Mouse (Mus musculus) midbrain, embryonic 16.5 days (tissue): ENCODE data around the gene Mvb12a. TPM values are rescaled to one million over a fixed set of nuclear protein-coding genes. Genes with fewer than 3 reads are reported as not detected.
A peak's percentile ranks its signal among the peaks of the same experiment; 100 is the strongest.
"Not testable (repeated sequence)": the region's sequence is repeated elsewhere in the genome, so short reads cannot be mapped to it uniquely, and the experiment has no call there.

Experiments used
- ATAC-seq: fragments of 200-750 bp; cut with Nextera tagmentation; 2 replicates; pipeline ENCODE4 v1.8.0; 2017; ENCODE audit warnings: moderate TSS enrichment
- H3K27ac ChIP-seq: fragments of 300-500 bp; sonication (generic); 2 replicates; pipeline ENCODE4 v1.5.1; 2014; ENCODE audit warnings: mild to moderate bottlenecking, low read length, mixed read lengths
- H3K27me3 ChIP-seq: fragments of 300-500 bp; sonication (generic); 2 replicates; pipeline ENCODE4 v1.6.1; 2014; ENCODE audit warnings: low read depth, low read length, mixed read lengths; ENCODE audit not compliant: control insufficient read depth, insufficient read depth
- H3K36me3 ChIP-seq: fragments of 300-500 bp; sonication (generic); 2 replicates; pipeline ENCODE4 v1.6.1; 2014; ENCODE audit warnings: mild to moderate bottlenecking, low read length, moderate library complexity, mixed read lengths; ENCODE audit not compliant: control insufficient read depth, insufficient read depth
- H3K4me1 ChIP-seq: fragments of 300-500 bp; sonication (generic); 2 replicates; pipeline ENCODE4 v1.6.1; 2014; ENCODE audit warnings: mild to moderate bottlenecking, low read length, mixed read lengths; ENCODE audit not compliant: control insufficient read depth, insufficient read depth
- H3K4me2 ChIP-seq: fragments of 300-500 bp; sonication (generic); 2 replicates; pipeline ENCODE4 v1.6.1; 2014; ENCODE audit warnings: mild to moderate bottlenecking, low read length, mixed read lengths
- H3K4me3 ChIP-seq: fragments of 300-500 bp; sonication (generic); 2 replicates; pipeline ENCODE4 v1.5.1; 2014; ENCODE audit warnings: low read depth, mild to moderate bottlenecking, low read length, moderate library complexity, mixed read lengths
- H3K9ac ChIP-seq: fragments of 300-500 bp; sonication (generic); 2 replicates; pipeline ENCODE4 v1.6.1; 2014; ENCODE audit warnings: low read depth, low read length, mixed read lengths
- H3K9me3 ChIP-seq: fragments of 300-500 bp; sonication (generic); replicated peaks from 2 replicates; pipeline ENCODE4 v1.6.1; 2014; ENCODE audit warnings: mild to moderate bottlenecking, low read length, mixed read lengths; ENCODE audit not compliant: control insufficient read depth, poor library complexity, severe bottlenecking
- WGBS: fragments of 180-500 bp; shearing (Covaris S2); extraction: QIAGEN DNeasy Blood & Tissue Kit; methylation state at CpG from one replicate; pipeline ENCODE4 v1.1.7; 2014; 5-methylcytosine and 5-hydroxymethylcytosine counted together
- polyA plus RNA-seq: library from polyadenylated mRNA; unstranded; fragments of >200 nt; fragmentation: Nextera tagmentation; extraction: Ambion mirVana; gene quantifications from 2 replicates; pipeline ENCODE4 v1.2.1, GENCODE M21; 2015

The Mvb12a gene
- polyA plus RNA-seq, 1 experiment from 2014 or later, result 60.3 TPM

DNA sequence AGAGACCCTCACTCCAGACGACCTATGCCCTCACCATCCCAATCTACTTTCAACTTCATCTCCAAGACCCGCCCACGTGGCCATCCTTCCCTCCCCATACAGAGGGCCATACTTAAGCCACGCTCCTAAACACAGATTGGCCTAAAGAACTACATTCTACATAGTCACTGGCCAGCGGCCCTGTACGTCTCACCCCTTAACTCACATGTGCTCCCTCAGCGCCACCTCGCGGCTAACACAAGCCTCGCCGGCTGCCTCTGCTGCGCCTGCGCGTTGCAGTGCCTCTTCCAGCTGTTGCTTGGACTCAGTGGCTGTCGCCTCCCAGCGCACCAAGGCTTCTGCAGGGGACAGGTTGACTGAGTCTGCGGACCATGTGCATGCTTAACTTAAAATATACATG lies 21.1 kb upstream of the Mvb12a start:
- ATAC-seq, result peak; percentile 83
- H3K27me3 ChIP-seq, result peaks cover 17% of the 10 kb centered on the region
- no peak overlapping the region for H3K27ac ChIP-seq
- peak overlapping the region; percentile 30; the same call in 1 of the 2 replicates for H3K4me2 ChIP-seq
- H3K36me3 ChIP-seq, result no peaks in the 10 kb centered on the region
- H3K4me1 ChIP-seq, result peaks cover 3% of the 10 kb centered on the region; the same call in 1 of the 2 replicates
- no peak overlapping the region for H3K4me3 ChIP-seq
- H3K9ac ChIP-seq, result no peak overlapping the region
- 2% methylated on average over 17 of the region's 17 CpGs for WGBS
- no peaks in the 10 kb centered on the region for H3K9me3 ChIP-seq

DNA sequence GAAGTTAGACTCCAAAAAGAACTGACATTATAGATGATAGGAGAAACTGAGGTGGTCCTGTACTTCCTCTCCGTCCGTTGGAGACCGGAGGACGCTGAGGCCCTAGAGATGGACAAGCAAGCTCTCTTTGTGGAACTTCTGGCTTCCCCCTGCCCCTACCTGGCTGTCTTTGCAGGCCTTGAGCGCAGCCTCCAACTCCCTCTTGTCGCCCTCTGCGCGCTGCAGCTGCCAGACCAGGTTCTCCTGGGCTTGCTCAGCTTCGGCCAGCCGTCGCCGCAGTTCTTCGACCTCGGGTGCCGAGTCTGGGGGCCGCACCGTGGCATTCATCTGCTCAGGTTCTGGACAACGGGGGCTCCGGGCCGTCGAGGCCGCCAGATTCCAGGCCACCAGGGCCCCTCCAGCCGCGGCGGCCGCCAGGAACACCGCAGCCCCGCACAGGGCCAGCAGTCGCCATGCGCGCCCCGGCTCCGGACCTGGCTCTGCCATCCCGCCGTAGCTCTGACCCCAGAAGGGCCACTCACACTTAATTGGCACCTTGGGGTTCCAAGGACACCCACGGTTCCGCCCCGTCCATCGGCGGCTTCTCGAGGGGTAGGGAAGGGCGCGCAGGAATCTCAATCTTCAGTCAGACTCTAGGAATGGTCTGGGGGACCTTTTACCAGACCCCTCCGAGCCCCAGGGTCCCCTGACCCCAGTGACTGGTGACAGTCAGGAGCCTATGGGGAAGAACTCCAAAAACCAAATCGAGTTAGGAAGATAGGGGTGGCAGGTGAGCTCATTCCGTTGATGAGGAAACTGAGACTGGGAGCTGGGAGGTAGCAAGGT lies 17.3 kb upstream of the Mvb12a start, which contains the start of gene Ccdc194:
Ccdc194 (minus strand) TSS at position 486 of the 825 bp plus-strand sequence.
- Histone ChIP-seq H3K4me2 (peak within 1 kb of the TSS; percentile 14; the same call in 1 of the 2 replicates), H3K27ac (no peak within 1 kb of the TSS), H3K9me3 (no peaks in the 10 kb centered on the region), H3K9ac (no peak within 1 kb of the TSS), H3K4me3 (no peak within 1 kb of the TSS), H3K27me3 (peaks cover 22% of the 10 kb centered on the region), H3K36me3 (no peaks in the 10 kb centered on the region), H3K4me1 (peaks cover 3% of the 10 kb centered on the region; the same call in 1 of the 2 replicates)
- ATAC-seq, result no peak
- WGBS, result 8% methylated on average over 41 of the region's 46 CpGs

DNA sequence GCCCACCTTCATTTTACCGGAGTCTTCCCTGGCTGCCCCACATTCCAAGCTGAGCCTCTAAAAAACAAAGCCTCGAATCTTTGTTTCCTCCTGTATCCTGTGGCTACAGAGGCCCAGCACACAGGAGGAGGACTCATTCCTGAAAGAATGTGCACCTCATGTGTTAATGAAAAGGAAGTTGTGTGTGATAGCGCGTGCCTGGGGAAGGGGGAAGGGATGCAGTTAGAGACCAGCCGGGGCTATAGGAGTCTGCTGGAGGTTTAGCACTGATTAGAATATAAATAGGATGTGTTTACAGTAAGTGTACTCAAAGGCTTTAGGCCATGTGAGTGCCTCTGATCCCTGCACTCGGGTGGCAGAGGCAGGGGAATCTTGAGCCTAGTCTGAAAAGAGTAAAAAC lies 16.4 kb upstream of the Mvb12a start:
- no peak overlapping the region for H3K4me3 ChIP-seq
- H3K27ac ChIP-seq, result no peak overlapping the region
- no peak for ATAC-seq
- no peak overlapping the region for H3K9ac ChIP-seq
- H3K9me3 ChIP-seq, result no peaks in the 10 kb centered on the region
- no peaks in the 10 kb centered on the region for H3K36me3 ChIP-seq
- 7% methylated on average over 6 of the region's 6 CpGs for WGBS
- peaks cover 22% of the 10 kb centered on the region for H3K27me3 ChIP-seq
- H3K4me1 ChIP-seq, result peaks cover 3% of the 10 kb centered on the region; the same call in 1 of the 2 replicates
- no peak overlapping the region for H3K4me2 ChIP-seq

- WGBS, result 44% methylated on average over 3 of the region's 3 CpGs
- ATAC-seq, result no peak
- no peak overlapping the region for H3K4me3 ChIP-seq
- no peak overlapping the region for H3K9ac ChIP-seq
- H3K27ac ChIP-seq, result no peak overlapping the region; the same call in 1 of the 2 replicates
- H3K4me2 ChIP-seq, result no peak overlapping the region
- no peaks in the 10 kb centered on the region for H3K9me3 ChIP-seq
- no peaks in the 10 kb centered on the region for H3K36me3 ChIP-seq
- H3K27me3 ChIP-seq, result peaks cover 22% of the 10 kb centered on the region
- H3K4me1 ChIP-seq, result peaks cover 3% of the 10 kb centered on the region; the same call in 1 of the 2 replicates
Measured at GRCm38 (mm10) chr8:71527162-71527870, 15.4 kb upstream of the Mvb12a start.

- 89% methylated on average over 11 of the region's 11 CpGs for WGBS
- no peak for ATAC-seq
- H3K4me3 ChIP-seq, result no peak overlapping the region
- peaks cover 3% of the 10 kb centered on the region; the same call in 1 of the 2 replicates for H3K4me1 ChIP-seq
- no peaks in the 10 kb centered on the region for H3K9me3 ChIP-seq
- no peaks in the 10 kb centered on the region for H3K36me3 ChIP-seq
- no peak overlapping the region for H3K4me2 ChIP-seq
- no peak overlapping the region for H3K27ac ChIP-seq
- peaks cover 22% of the 10 kb centered on the region for H3K27me3 ChIP-seq
- H3K9ac ChIP-seq, result no peak overlapping the region
Measured at GRCm38 (mm10) chr8:71528362-71529073, 14.2 kb upstream of the Mvb12a start.

DNA sequence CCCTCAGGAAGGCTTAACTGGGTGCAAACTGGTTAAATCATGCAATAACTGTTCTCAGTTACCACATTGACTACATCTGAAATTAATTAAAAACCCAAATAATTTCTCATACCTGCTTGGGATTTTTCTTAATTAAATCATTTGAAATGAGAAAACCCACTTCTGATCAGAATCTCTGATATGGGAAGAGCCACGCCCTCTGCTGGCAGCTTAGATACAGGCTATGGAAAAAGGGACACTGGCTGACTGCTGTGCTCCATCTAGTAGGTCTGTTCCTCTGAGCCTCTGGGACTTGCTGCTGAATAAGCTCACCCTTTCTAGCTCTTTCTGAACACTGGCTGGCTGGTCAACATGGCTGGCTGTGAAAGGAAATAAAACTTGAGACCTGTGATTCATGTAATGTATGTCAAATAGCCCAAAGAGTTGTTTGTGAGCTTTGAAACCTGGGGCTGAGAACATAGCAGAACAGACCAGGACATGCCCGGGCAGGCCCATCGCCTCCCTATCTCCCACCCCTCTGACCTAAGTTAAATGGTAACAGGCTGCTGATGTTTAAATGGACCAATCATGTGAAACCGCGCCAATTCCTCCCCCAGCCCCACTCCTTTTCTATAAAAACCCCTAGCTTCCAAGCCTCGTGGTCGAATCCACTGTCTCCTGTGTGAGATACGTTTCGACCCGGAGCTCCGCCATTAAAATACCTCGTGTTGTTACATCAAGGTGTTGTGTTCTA lies 11.8 kb upstream of the Mvb12a start:
- not testable (repeated sequence) for ATAC-seq, H3K4me2 ChIP-seq, H3K36me3 ChIP-seq, H3K9ac ChIP-seq, H3K4me3 ChIP-seq, H3K27ac ChIP-seq, H3K4me1 ChIP-seq, H3K9me3 ChIP-seq
- WGBS, result 71% methylated on average over 5 of the region's 12 CpGs
- peaks cover 13% of the 10 kb centered on the region for H3K27me3 ChIP-seq

GRCm38 (mm10) chr8:71534263-71534810 lies 8.4 kb upstream of the Mvb12a start:
- no peak overlapping the region for H3K4me2 ChIP-seq
- H3K9me3 ChIP-seq, result no peaks in the 10 kb centered on the region
- no peaks in the 10 kb centered on the region for H3K36me3 ChIP-seq
- no peak overlapping the region for H3K27ac ChIP-seq
- no peak overlapping the region for H3K4me3 ChIP-seq
- peaks cover 20% of the 10 kb centered on the region for H3K27me3 ChIP-seq
- H3K4me1 ChIP-seq, result peaks cover 7% of the 10 kb centered on the region; the same call in 1 of the 2 replicates
- H3K9ac ChIP-seq, result no peak overlapping the region
- 40% methylated on average over 3 of the region's 3 CpGs for WGBS
- no peak for ATAC-seq

DNA sequence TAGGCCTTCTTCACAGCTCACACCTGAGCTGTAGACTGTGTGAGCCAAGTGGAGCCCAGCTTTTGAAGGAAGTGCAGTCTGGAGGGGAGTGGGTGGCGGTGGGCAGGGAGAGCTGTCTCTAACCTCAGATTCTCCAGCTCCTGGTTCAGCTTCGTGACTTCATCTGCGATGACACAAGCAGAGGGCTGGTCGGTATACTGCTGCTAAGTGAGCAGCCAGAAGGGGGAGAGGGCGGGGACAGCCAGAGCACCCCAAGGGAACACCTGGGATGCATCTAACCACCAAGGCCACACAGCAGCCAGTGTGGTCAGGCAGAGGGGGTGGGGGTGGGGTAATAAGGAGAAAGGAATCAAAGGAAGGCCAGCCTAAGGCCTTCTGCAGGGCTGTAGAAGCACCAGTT lies 7.1 kb upstream of the Mvb12a start:
- Histone ChIP-seq H3K4me3 (no peak overlapping the region), H3K9me3 (no peaks in the 10 kb centered on the region), H3K27ac (no peak overlapping the region), H3K27me3 (peaks cover 23% of the 10 kb centered on the region), H3K4me1 (peaks cover 7% of the 10 kb centered on the region; the same call in 1 of the 2 replicates), H3K36me3 (no peaks in the 10 kb centered on the region), H3K9ac (no peak overlapping the region), H3K4me2 (no peak overlapping the region)
- ATAC-seq, result no peak
- 71% methylated on average over 5 of the region's 5 CpGs for WGBS
